Mouse (Mus musculus) adrenal gland, postnatal 14 days (tissue): ENCODE data around the gene Unc5cl. TPM values are rescaled to one million over a fixed set of nuclear protein-coding genes. Genes with fewer than 3 reads are reported as not detected.

ENCODE experiments used
- DNase-seq: peaks from one replicate; pipeline ENCODE4 v3.0.0; 2021; ENCODE audit warnings: mixed read lengths
- total RNA-seq: library from RNA; stranded (reverse); gene quantifications from 2 replicates; pipeline ENCODE4 v1.2.3, GENCODE M21; 2021

Unc5cl gene
- total RNA-seq, 1 experiment from 2014 or later: 0.11 TPM

- DNase-seq: no peak
Observed at GRCm38 (mm10) chr17:48539326-48539725, 84.6 kb downstream of the Unc5cl start.

GRCm38 (mm10) chr17:48542733-48543132 lies 88.0 kb downstream of the Unc5cl start:
- no peak for DNase-seq

GRCm38 (mm10) chr17:48543301-48543765 lies 88.6 kb downstream of the Unc5cl start:
- no peak for DNase-seq

- peak; percentile 21 for DNase-seq
Observed at GRCm38 (mm10) chr17:48544722-48545121, 90.0 kb downstream of the Unc5cl start.

GRCm38 (mm10) chr17:48545223-48545943 lies 90.7 kb downstream of the Unc5cl start:
- DNase-seq: peak; percentile 34

GRCm38 (mm10) chr17:48546036-48546435 lies 91.3 kb downstream of the Unc5cl start:
- no peak for DNase-seq

GRCm38 (mm10) chr17:48547668-48548067 lies 93.0 kb downstream of the Unc5cl start:
- DNase-seq: no peak

- no peak for DNase-seq
Observed at GRCm38 (mm10) chr17:48551788-48552531, 97.3 kb downstream of the Unc5cl start.

GRCm38 (mm10) chr17:48552532-48552915 lies 97.8 kb downstream of the Unc5cl start:
- no peak for DNase-seq

- no peak for DNase-seq
Observed at GRCm38 (mm10) chr17:48556223-48556962, 101.7 kb downstream of the Unc5cl start.

- no peak for DNase-seq
Observed at GRCm38 (mm10) chr17:48557823-48558715, 103.4 kb downstream of the Unc5cl start.

- no peak for DNase-seq
Observed at GRCm38 (mm10) chr17:48564931-48565330, 110.2 kb downstream of the Unc5cl start.

GRCm38 (mm10) chr17:48569656-48570055 lies 115.0 kb downstream of the Unc5cl start:
- DNase-seq: no peak

GRCm38 (mm10) chr17:48581153-48581552 lies 126.5 kb downstream of the Unc5cl start:
- no peak for DNase-seq

GRCm38 (mm10) chr17:48582486-48582990 lies 127.8 kb downstream of the Unc5cl start:
- no peak for DNase-seq

- peak; percentile 26 for DNase-seq
Observed at GRCm38 (mm10) chr17:48583401-48583800, 128.7 kb downstream of the Unc5cl start.

GRCm38 (mm10) chr17:48585902-48586359 lies 131.2 kb downstream of the Unc5cl start:
- DNase-seq: no peak

- DNase-seq: no peak
Observed at GRCm38 (mm10) chr17:48588674-48589073, 134.0 kb downstream of the Unc5cl start.
